Mouse (Mus musculus) thymus, postnatal 25 days (tissue): ENCODE measurements around the gene Nuak2.
A peak's percentile ranks its signal among the peaks of the same experiment; 100 is the strongest.
"Not testable (repeated sequence)": the region's sequence is repeated elsewhere in the genome, so short reads cannot be mapped to it uniquely, and the experiment has no call there.

ENCODE experiments used
- DNase-seq: peaks from one replicate; pipeline ENCODE4 v3.0.0; 2022

The Nuak2 gene

DNA sequence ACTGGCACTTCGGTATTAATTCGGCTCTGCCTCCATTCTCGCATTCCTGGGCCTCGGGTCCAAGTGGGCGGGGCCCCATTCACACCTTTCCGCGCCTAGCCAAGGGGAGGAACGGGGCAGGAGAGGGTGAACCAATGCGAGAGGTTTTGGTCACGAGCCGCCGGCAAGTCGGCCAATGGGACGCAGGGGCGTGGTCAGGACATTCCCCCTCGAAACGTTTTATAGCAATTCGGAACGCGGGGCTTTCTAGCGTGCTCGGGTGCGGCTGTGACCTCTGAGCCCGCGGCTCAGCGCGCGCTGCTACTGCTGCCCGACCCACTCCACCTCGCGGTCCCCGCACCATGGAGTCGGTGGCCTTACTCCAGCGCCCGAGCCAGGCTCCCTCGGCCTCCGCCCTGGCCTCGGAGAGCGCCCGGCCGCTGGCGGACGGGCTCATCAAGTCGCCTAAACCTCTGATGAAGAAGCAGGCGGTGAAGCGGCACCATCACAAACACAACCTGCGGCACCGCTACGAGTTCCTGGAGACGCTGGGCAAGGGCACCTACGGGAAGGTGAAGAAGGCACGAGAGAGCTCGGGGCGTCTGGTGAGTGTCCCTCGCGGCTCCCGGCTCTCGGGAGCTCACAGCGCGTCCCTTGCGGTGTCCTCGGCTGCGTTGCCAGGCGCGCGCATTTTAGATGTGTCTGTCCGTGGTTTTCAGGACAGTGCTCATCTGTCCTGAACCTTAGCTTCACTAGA, at the start of gene Nuak2:
TSS of gene Nuak2 (plus strand) at position 238 of the 736 bp plus-strand sequence.
- DNase-seq: peak; percentile 84

DNA sequence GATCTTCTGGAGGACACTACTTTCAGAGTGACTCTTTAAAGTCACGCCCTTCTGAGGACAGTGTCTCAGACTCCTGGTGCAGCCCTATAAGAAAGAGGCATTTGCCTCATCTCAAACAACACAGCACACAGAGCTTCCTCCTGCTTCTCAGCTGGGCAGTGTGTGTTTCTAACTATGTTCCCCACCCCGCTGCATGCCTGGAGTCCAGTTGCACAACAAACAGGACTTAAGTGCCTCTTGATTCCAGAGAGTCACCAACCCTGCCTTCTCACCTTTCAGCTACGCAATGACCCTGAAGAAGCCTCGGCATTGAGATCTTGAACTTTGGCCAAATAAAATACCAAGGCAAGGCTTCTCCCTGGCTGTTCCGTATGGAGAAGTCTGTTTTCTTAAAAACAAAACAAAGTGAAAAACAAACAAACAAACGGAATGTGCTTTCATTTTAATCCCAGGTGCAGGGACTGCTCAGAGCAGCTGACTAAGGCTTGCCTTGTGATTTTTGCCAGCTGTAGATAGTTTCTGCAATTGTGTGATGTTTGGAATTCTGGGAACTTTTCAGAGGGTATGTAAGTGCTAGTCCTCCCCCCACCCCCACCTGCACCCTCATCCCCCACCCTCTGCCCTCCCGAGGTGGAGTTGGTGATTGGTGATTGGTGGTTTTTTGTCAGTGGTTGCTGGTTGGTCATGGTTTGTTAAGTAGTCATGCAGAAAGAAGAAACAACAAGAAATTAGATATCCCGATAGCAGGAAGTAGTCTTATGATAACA, 49.0 kb upstream of the Nuak2 start:
- no peak for DNase-seq

DNA sequence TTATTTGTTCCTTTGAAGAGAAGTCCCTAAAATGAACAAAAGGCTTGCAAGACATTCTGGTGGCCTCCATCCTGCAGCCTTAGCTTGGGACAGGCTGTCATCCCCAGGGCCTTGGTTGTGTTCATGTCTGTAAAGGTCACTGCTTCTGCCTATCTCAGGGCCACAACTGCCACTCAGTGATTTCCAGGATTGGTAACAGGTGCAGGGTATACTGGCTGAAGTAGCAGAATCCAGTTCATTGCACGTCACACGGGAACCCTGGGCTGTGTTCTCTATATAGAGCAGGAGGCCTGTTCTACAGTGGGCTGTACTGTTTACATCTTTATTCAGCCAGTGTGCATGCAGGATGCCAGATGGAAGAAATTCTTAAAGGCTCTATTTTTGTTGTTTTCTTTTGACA, 48.0 kb upstream of the Nuak2 start:
- DNase-seq: no peak

DNA sequence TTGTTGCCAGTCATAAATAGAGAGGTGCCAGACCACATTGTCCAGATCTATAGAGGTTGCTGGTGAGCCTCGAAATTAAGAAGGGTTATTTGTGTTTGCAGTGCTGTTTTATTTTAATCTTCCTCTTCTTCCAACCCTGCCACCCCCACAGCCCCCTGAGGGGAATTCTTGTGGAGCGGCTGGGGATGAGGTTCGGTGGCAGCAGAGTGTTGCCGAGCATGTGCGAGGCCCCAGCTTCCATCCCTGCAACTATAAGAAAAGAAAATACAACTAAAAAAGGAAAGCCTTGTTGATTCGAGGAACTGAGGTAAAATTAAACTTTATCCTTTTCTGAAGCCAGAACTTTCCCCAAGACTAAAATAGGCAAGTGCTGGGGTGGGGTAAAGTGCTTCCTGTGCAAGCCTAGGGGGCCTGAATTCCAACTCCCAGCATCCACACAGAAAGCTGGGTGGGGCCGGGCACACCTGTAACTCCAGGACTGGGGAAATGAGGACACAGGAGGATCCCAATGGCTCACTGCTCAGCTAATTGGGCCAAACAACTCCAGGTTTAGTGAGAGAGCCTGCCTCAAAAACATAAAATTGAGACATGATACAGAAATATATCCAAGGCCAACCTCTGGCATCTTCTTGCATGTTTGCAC, 47.4 kb upstream of the Nuak2 start:
- DNase-seq: no peak

DNA sequence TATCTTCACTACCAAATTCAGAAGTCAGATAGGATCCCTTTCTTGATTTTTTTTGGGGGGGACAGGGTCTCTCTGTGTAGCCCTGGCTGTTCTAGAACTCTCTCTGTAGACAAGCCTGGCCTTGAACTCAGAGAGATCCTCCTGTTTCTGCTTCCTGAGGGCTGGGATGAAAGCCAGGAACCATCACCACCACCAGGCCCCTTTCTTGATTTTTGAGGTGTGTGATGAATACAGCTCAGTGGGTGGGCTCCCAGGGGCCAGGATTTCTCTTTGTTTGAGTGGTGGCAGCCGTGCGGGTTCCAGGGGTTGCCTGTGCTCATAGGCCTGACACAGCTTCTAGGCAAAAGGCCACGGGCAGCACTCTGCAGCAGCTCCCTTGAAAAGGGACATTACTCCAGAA, 44.7 kb upstream of the Nuak2 start:
- DNase-seq: no peak

DNA sequence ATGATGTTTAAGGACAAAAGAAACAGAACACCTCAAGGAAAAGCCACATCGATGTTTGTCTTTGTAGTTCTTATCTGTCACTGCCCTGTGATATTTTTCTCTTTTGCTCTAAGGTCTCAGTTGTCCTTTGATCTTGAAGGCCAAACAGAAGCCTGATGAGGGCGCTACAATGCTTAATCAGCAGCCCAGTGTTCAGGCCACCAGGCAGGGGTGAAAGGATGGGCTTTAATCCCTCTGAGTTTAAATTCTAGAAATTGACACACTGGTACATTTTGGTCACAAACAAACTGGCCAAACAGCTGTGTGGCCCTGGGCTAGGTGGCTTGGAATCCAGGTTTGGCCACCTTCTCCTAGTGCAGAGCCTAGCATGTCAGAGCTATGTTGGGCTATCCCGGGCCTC, 39.2 kb upstream of the Nuak2 start:
- no peak for DNase-seq

DNA sequence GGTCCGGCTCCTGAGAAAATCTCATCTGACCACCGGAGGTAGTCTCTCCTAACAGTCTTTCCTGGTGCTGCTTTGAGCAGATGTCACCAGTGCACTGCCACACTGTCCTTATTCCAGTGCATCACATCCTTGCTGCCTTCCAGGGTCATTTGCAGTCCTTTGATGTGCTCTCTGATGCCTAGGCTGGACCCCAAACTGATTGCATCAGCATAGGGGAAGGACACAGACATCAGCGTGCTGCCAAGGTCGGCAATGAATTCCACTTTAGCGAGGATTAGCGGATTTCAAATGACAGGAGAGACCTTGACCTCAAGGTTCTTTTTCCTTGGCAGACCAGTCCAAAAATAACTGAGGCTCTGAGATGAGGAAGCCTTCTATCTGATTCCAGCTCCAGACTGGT, 38.8 kb upstream of the Nuak2 start:
- no peak for DNase-seq

DNA sequence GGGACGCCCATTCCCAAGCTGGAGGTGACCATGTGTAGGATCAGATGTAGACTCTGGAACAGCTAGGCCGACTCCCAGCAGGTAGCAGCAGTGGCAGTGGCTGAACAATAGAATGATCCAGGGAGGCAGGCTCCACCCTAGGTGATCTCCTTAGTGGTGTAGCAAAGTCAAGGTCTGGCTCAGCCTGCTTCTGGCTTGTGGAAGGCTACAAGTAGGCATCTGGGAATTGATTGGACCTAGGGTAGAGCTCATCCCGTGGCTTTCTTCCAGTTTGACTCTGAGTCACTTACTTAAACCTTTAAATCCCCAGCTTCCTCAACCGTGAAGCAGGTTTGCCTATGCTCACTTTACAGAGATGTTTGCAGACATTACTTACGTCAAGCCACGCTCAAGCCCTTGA, 35.3 kb upstream of the Nuak2 start:
- DNase-seq: not testable (repeated sequence)

DNA sequence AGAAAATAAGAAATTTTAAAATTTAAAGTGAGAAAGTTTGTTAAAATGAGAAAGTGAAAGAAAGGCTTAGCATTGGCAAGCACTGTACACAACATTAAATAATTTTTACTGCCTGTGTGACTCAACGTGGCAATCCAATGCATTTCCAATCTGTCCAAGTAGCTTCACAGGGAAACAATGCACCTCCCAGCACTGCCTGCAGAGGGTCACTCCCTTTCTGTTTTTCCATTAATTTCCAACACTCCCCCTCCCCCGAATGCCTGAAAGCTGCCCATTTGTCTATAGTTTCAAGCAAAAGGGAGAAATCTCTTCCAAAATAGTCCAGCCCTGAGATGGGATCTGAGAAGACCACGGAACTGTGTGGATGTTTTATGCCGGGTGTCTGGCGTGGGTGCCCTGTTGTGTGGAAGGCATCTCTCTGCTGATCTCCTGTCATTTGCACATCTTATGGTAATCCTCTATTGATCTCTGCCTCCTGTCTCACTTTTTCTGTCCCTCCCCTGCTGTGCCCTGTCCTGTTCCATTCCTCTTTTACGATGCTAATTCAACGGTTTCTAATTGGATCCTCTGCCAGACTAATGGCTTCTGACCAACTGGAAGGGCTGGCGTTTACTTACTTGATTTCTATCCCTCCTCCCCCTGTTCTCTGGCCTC, 34.3 kb upstream of the Nuak2 start:
- no peak for DNase-seq

DNA sequence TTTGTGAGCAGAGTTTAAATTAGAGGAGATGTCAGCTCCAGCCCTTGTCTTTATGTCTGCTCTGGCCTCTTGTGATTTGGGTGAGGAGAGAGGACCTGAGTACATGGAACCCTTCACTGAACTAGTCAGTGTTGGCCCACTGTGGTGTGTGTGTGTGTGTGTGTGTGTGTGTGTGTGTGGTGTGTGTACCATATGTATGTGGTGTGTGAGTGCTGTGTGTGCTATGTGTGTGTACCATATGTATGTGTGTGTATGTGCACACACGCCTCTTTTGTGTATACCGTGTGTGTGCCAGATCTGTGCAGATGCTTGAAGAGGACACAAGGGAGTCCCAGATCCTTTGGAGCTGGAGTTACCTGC, 33.8 kb upstream of the Nuak2 start:
- DNase-seq: no peak

DNA sequence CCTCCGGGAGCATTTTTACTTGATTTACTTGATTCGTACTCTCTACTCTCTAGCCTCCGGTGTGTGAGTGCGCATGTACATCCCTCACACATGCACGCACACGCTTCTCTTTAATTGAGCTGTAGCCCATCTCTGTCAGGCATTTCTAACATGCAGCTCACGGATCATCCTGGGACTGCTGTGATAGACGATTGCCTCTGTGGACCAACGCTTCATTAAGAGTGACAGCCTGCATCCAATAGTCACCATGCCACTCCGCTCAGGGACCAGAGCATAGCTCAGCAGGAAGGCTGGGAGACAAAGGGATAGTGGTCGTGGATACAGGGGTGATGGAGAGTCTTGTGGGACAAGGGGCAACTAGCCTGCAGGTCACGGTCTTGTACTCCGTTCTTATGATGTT, 32.9 kb upstream of the Nuak2 start:
- DNase-seq: no peak

DNA sequence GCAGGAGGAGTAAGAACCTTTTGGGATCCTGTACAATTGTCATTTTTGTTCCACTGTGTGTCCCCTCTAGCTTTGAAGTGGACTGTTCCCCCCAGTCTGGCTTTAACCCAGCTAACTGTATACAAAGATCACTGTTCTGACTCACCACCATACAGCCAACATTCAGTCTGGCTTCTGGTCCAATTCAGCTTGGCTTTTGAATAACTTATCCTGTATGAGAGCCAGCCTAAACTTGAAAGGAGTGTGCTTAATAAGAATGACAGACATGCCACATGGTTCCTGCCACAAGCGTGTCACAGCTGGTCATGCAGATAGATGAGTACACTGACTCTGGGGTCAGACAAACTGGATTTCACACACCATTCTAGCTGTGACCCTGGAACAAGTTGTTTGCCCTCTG, 29.2 kb upstream of the Nuak2 start:
- DNase-seq: no peak

DNA sequence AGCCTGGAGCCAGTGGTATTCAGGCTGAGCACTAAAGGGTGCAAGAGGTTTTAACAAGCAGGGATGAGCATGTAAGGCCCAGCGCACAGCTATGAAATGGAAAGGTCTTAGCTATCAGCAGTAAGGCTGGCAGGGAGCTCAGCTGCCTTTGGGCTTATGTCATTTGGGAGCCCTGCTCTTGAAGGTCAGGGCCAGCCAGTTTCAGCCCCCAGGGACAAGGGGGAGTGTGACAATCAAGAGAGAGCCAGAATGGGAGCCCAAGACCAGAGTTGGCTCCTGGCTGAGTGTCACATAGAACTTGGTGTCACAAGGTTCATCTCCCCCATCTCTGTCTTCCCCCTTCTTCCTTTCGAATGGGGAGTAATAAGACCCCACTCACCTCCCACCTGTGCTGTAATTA, 28.5 kb upstream of the Nuak2 start:
- DNase-seq: no peak

DNA sequence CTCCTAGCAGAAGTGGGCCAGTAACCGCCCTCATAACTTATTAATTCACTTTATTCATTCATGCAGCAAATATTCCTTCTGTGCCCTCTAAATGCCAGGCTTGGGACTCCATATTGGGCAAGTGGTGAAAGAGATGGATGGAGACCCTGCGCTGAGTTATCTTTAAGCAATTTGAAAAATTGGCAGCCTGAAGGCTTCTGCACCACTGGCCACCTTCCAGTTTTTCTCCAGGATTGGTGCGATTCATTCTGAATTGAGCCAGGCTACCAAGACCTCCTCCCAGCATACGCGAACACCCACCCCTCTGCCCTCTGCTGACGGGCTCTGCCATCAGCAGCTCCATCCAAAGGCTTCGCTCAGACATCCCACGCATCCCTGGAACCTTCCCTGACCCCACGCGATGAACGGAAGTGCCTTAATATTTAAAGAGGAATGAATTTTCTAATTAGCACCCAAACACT, 27.9 kb upstream of the Nuak2 start:
- no peak for DNase-seq

DNA sequence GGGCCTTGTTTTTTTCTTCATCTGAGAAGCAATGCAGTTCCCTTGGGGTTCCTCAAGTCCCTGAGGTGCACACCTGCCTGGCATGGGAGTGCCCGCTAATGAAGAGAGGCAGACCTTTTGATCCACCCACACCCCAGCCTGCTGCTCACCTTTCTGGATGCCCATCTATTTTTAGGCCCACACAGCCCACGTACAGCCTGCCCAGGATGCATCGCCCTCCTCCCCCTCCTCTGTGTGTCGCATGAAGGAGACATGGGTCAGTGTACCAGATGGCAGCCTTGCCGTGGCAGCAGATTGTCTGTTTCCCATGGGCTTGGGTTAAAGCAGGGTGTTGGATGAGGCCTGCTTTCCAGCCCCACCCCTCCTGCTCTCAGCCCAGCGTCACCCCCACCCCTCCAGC, 26.0 kb upstream of the Nuak2 start:
- DNase-seq: no peak

DNA sequence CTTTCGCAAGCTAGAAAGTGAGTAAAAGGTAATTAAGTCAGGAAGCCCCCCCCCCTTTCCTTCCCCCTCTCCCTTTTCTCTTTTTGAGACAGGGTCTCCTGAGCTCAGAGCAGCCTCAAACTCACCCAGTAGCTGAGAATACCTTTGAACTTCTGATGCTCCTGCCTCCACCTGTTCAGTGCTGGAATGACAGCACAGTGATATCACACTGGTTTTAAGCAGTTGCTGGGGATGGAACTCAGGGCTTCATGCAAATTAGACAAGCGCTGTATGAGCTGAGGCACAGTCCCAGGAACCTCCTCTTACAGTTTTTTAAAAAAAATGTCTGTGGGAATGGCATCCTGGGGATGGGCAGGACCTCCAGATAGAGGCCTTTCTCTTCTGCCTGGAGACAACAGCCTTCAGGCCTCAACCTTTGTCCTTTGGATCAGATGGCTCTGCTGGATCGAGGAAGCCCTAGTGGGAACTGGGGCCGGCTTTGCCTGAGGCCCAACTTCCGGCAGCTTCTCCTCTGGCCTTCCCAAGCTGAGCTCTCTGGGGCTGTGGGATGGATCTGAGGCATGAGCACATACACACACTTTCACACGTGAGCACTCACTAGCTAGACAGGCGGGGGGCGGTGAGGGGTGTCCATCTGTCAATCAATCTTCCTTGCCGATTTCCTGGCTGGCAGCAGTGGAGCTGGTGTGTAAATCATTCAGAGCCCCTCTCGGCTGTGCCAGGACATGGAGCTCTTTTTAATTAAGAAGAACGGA, 24.8 kb upstream of the Nuak2 start:
- DNase-seq: no peak

DNA sequence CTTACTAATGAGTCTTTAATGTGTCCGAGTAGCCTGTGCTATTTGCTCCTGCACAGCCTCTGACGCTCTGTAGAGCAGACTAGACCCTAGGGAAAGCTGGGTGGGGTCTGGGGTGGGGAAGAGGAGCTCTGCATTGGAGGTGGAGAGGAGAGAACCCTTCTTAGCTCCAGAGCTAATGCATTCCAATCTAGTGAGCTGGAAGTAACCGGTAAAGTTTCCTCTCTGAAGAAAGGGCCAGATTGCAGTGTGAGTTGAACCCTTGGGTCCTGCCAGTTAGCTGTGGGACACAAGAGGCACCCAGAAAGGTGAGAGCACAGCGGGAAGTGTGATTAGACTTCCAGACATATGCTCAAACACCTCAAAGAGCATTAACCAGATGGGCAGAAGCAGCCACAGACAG, 24.2 kb upstream of the Nuak2 start:
- DNase-seq: no peak

DNA sequence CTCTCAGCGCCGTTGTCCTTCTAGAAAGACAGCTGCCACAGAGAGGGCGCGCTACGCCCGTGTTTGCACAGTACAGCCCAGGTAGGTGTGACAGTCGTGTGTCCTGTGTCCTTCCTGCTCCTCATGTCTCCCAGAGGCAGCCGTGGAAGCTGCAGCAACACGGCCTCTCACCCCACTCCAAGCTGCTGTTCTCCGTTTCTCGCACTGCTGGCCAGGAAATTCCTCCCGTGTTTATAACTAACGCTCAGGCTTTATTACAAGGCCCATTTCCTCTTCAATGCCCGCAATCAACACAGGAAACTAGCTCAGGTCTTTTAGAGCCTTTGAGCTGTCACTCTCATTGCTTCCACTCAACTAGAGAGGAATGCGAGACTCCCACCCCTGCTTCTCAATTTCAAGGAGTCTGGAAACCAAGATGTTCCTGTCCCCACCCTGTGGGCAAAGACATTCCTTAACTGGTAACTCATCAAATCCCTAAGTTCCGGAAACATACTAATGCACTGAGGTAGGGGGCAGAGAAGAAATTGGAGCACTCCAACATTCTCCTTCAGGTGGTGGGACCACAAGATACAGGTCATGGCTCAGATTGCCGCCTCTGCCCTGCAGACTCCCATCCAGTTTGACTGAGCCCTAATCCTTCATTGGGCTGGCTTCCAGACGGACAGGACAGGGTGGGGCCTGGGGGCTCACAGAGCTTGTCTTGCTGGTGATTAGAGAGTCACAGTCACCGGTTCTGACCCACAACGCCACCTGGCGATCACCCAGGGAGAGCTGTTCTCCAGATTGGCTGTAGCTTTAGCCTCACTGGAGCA, 23.4 kb upstream of the Nuak2 start:
- DNase-seq: no peak

DNA sequence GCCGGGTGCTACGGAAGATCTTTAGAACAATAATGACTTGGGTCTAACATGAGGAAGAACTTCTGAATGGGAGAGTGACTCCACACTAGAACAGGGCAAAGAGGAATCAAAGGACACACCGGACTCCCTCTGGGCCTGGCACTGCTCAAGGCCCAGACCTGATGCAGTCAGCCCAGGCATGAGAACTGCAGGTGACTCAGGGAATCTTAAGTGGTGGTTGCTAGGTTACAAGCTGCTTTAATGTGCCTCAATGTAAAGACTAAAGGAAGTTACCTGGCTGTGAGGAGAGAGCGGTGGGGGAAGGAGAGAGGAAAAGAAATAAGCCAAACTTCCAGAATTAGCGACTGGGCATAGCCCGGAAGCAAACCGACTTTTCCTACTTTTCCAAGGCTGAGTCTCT, 20.4 kb upstream of the Nuak2 start:
- DNase-seq: no peak

DNA sequence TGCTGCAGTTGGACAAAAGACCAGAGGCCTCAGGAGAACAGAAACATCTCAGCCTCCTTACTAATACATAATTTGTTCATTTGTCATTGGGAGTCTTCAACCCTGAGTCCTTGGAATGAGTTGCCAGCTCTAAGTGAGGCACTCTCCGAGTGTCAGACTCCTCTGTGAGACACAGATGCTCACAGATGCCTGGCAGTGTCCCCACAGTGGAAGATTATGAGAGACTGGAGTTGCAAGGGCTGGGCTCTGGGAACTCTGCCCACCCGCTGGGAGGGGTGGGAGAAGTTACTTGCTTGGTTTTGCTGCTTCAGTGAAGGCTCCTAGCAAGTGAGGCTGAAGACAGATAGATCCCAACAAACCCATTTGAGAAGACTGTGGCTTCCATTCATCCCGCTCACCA, 19.9 kb upstream of the Nuak2 start:
- no peak for DNase-seq

DNA sequence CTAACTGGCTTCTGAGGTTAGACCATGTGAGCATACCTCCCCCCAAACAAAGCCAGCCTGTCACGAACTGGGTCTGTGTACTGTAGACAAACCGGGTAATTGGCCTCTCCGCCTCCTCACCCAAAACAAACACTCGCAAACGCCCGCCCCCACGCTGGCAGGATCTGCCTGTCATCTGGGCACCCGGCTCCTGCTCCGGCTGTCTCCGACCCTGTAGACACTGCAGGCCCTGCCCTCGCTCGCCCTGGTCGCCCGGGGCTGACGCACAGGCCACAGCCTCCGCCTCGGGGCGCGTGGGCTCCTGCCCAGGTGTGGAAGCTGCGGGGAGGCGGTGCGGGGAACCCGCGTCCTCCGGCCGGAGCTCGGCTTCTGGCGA, 17.5 kb upstream of the Nuak2 start, which contains the start of gene Klhdc8a:
TSS of gene Klhdc8a (plus strand) at position 202 of the 376 bp plus-strand sequence.
- no peak for DNase-seq
